Mouse (Mus musculus) cerebellum, adult 2 months (tissue): ENCODE data around the gene Hs3st3a1.

Experiments used
- CTCF ChIP-seq: fragments of 200-500 bp; IDR thresholded peaks from 2 replicates; pipeline ENCODE4 v1.5.1; 2011; ENCODE audit warnings: low read depth, mild to moderate bottlenecking, control low read depth, low read length, moderate library complexity, borderline replicate concordance; ENCODE audit not compliant: insufficient read depth
- POLR2A ChIP-seq: fragments of 200-500 bp; IDR thresholded peaks from 2 replicates; pipeline ENCODE4 v1.6.1; 2011; ENCODE audit warnings: low read length, control low read depth, borderline replicate concordance; ENCODE audit not compliant: insufficient read depth

- TF ChIP-seq CTCF (no peak), POLR2A (no peak)
These were observed 65.5 kb downstream of the Hs3st3a1 start for GRCm38 (mm10) chr11:64500536-64501112.
